Mouse (Mus musculus): ENCODE measurements around the gene Lama1. TPM values are rescaled to one million over a fixed set of nuclear protein-coding genes. Genes with fewer than 3 reads are reported as not detected.

The Lama1 gene
- polyA plus RNA-seq, 1 experiment from 2014 or later, result 4.3 TPM

DNA sequence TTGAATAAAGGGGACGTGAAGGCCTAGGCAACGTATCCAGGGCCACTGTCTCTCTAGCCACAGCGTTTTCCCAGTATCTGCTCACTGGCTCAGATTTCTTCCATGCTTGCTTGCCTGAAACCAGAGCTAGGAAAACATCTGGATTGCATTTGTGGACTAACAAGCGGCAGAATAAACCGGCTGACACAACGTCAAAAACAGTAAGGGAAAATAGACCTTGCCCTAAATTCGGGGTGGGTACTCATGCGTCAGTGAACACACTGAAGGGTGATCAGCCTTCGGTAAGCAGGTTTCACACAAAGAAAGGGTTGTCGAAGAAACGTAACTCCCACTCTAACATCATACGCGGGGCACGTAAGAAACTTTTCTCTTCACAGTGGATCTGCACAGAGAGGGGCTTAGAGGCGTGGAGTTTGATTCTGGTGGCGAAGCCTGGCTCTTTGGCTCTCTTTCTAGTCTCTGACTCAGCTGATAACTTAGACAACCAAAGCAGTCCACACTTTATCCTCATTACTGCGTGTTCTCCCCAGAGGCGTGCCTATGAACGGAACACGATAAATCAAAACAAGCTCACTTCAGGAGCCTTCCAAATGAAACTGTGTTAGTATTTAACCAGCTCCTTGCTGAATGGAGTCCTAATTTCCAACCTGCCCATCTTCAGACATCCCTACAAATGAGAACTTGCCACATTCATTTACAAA, 169.6 kb downstream of the Lama1 start:
- Histone ChIP-seq H3K27ac (ENCODE audit: low read depth, low read length) (no peak overlapping the region), H3K9ac (ENCODE audit: low read depth, low read length) (no peak overlapping the region), H3K36me3 (ENCODE audit: control insufficient read depth, insufficient read depth, low read length) (peaks cover 7% of the 10 kb centered on the region), H3K4me1 (replicated peaks; ENCODE audit: control insufficient read depth, insufficient read depth, low read length) (no peaks in the 10 kb centered on the region), H3K4me2 (no peak overlapping the region), H3K9me3 (ENCODE audit: control insufficient read depth, low read length) (no peaks in the 10 kb centered on the region), H3K4me3 (ENCODE audit: low read depth, low read length) (no peak overlapping the region), H3K27me3 (replicated peaks; ENCODE audit: control insufficient read depth, insufficient read depth, low read length) (no peaks in the 10 kb centered on the region)
- no peak for DNase-seq (ENCODE audit: low spot score)
- WGBS, result 76% methylated on average over 20 of the region's 20 CpGs
- ATAC-seq (replicated peaks; ENCODE audit: low FRiP score), result no peak

- Histone ChIP-seq H3K27me3 (replicated peaks; ENCODE audit: control insufficient read depth, insufficient read depth, low read length) (no peaks in the 10 kb centered on the region), H3K9ac (ENCODE audit: low read depth, low read length) (no peak overlapping the region), H3K4me1 (replicated peaks; ENCODE audit: control insufficient read depth, insufficient read depth, low read length) (no peaks in the 10 kb centered on the region), H3K4me2 (no peak overlapping the region), H3K27ac (ENCODE audit: low read depth, low read length) (no peak overlapping the region), H3K36me3 (ENCODE audit: control insufficient read depth, insufficient read depth, low read length) (peaks cover 5% of the 10 kb centered on the region), H3K9me3 (ENCODE audit: control insufficient read depth, low read length) (no peaks in the 10 kb centered on the region), H3K4me3 (ENCODE audit: low read depth, low read length) (no peak overlapping the region)
- 67% methylated on average over 23 of the region's 23 CpGs for WGBS
- DNase-seq (ENCODE audit: low spot score) (no peak), ATAC-seq (replicated peaks; ENCODE audit: low FRiP score) (no peak)
Observed at GRCm38 (mm10) chr17:67869731-67870601, 172.9 kb downstream of the Lama1 start.

Other genes with a start within 250 kb of the Lama1 start
- gene Lrrc30, start 64.5 kb upstream of the Lama1 start, polyA plus RNA-seq (2014; fragmentation: Nextera tagmentation; extraction: Ambion mirVana), result not detected in 2 replicates

Measured in liver, embryonic 11.5 days (tissue).